21 mouse cellular contexts compared by ENCODE assay signal in the genomic region with DNA sequence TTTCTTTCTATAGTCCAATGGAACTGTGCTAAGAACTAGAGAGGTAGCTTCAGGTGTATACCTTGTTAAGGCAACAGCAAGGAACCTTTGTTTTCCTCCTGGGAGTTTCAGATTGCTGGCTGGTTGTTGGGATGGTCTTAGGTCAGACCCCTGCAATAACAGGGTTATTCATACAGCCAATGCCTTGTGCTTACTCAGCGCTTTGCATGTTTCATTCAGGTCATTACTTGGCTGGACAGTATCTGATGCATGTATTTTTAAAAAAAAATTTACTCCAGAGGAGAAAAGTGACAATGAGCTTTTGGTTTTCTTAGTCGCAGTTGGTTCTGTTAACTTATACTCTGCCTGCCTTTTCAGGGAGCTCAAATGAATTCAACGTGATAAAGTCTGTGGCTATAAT. TPM values are rescaled to one million over a fixed set of nuclear protein-coding genes. Genes with fewer than 3 reads are reported as not detected.
DNase-seq lines count a peak whose midpoint lies in the region; ATAC-seq and TF ChIP-seq lines count a peak whose summit lies in the region.
"Had no signal": no experiment of that assay in that cellular context is flagged by ENCODE, and none has a peak within 500 bp of the region (broad histone marks: within the 10 kb centered on the region; RNA-seq: fewer than 3 reads in every experiment).

No protein-coding gene starts in this region.

- H3K27me3 ChIP-seq in CH12.LX (replicated peaks): peaks cover 3% of the 10 kb centered on the region
- H3K27me3 ChIP-seq in midbrain, embryonic 13.5 days: peaks cover 5% of the 10 kb centered on the region; the same call in 1 of the 2 replicates
- H3K27me3 ChIP-seq: embryonic facial prominence, embryonic 12.5 days; forebrain, embryonic 12.5 days; Patski had no signal

- TF ChIP-seq RAD21 in CH12.LX (IDR thresholded peaks at IDR 0.05; ENCODE audit: low read depth, low read length): no peak

- H3K9ac ChIP-seq in CH12.LX (ENCODE audit: insufficient read depth, low read depth) (no peak overlapping the region), ES-E14 (ENCODE audit: insufficient read depth, low read depth, low read length, poor library complexity, severe bottlenecking) (no peak overlapping the region)
- no peak overlapping the region for H3K9ac ChIP-seq in midbrain, embryonic 13.5 days (replicated peaks)
- H3K9ac ChIP-seq: embryonic facial prominence, embryonic 12.5 days; forebrain, embryonic 12.5 days had no signal

- TF ChIP-seq EP300 in CH12.LX (IDR thresholded peaks at IDR 0.05; ENCODE audit: low read length): no peak

- in situ Hi-C loops in CH12.LX (cut with MboI; ENCODE audit: low pct_ligation_motif_present, low pct_unique_long_range_greater_than_20kb, low sequenced_read_pairs) (no loop called here), ES-E14 (cut with MboI; ENCODE audit: low sequenced_read_pairs in 2 of 2, unreplicated experiment in 2 of 2) (no loop called here)

- H3K4me3 ChIP-seq in CH12.LX (replicated peaks in 1 of 3; ENCODE audit: low read depth in 2 of 3, low read length in 2 of 3, poor library complexity in 1 of 3): no peak overlapping the region
- H3K4me3 ChIP-seq in ES-E14 (ENCODE audit: insufficient read depth in 1 of 2, low read depth in 1 of 2, low read length in 2 of 2, poor library complexity in 1 of 2, severe bottlenecking in 1 of 2): no peak overlapping the region
- no peak overlapping the region for H3K4me3 ChIP-seq in embryonic fibroblast, embryonic 13.5 days (ENCODE audit: insufficient read depth, low read length)
- H3K4me3 ChIP-seq in midbrain, embryonic 13.5 days (replicated peaks): no peak overlapping the region
- H3K4me3 ChIP-seq: embryonic facial prominence, embryonic 10.5 days; embryonic facial prominence, embryonic 12.5 days; erythroblast, embryonic 14.5 days; forebrain, embryonic 10.5 days; forebrain, embryonic 12.5 days had no signal

- DNase-seq in CH12.LX (ENCODE audit: extremely low read depth) (no peak), ES-E14 (ENCODE audit: low read depth, low spot score) (no peak)
- DNase-seq in heart, postnatal 25 days (ENCODE audit: low spot score): no peak
- DNase-seq: adrenal gland, adult 8-10 months; adrenal gland, postnatal 14 days; adrenal gland, postnatal 36 days; cerebellum, adult 11-12 months; cerebellum, adult 2 months; cerebellum, postnatal 10 days; cerebellum, postnatal 25 days had no signal

- peaks cover 20% of the 10 kb centered on the region for H3K79me2 ChIP-seq in CH12.LX (replicated peaks; ENCODE audit: control insufficient read depth, extremely low read depth, insufficient read depth, poor library complexity, severe bottlenecking)

- TF ChIP-seq CTCF in CH12.LX (conservative IDR thresholded peaks at IDR 0.05 in 1 of 2, IDR thresholded peaks at IDR 0.05 in 1 of 2; ENCODE audit: low read depth in 2 of 2, low read length in 2 of 2): no peak
- no peak for TF ChIP-seq CTCF in embryonic fibroblast, embryonic 13.5 days (IDR thresholded peaks at IDR 0.05; ENCODE audit: borderline replicate concordance, insufficient read depth, low read length)

- dilution Hi-C loops in CH12.LX (cut with MboI; ENCODE audit: extremely low pct_ligation_motif_present, extremely low pct_unique_long_range_greater_than_20kb, low sequenced_read_pairs): no loop called here

- no peaks in the 10 kb centered on the region for H3K9me3 ChIP-seq in CH12.LX (replicated peaks; ENCODE audit: low read length)
- H3K9me3 ChIP-seq in ES-E14 (ENCODE audit: control insufficient read depth, insufficient read depth, low read depth, low read length): no peaks in the 10 kb centered on the region
- H3K9me3 ChIP-seq in midbrain, embryonic 13.5 days: no peaks in the 10 kb centered on the region
- H3K9me3 ChIP-seq: embryonic facial prominence, embryonic 10.5 days; embryonic facial prominence, embryonic 12.5 days; forebrain, embryonic 10.5 days; forebrain, embryonic 12.5 days had no signal

- H3K4me2 ChIP-seq in CH12.LX (ENCODE audit: insufficient read depth, low read depth, poor library complexity, severe bottlenecking): no peak overlapping the region
- H3K4me2 ChIP-seq in midbrain, embryonic 13.5 days (replicated peaks): no peak overlapping the region
- H3K4me2 ChIP-seq: embryonic facial prominence, embryonic 12.5 days; forebrain, embryonic 12.5 days had no signal

- intact Hi-C loops in heart, postnatal 25 days (cut with DNase I): loop anchor here (5.0 to 10.0 kb wide), 3 partner anchors 165 to 757 kb away; a partner anchor contains a TSS

- no peak overlapping the region for H3K27ac ChIP-seq in CH12.LX (ENCODE audit: insufficient read depth, low read depth)
- no peak overlapping the region for H3K27ac ChIP-seq in ES-E14 (ENCODE audit: insufficient read depth, low read depth, low read length, poor library complexity, severe bottlenecking)
- H3K27ac ChIP-seq in embryonic fibroblast, embryonic 13.5 days (ENCODE audit: insufficient read depth, low read length): peak overlapping the region; percentile 92
- no peak overlapping the region for H3K27ac ChIP-seq in midbrain, embryonic 13.5 days
- H3K27ac ChIP-seq: embryonic facial prominence, embryonic 10.5 days; embryonic facial prominence, embryonic 12.5 days; forebrain, embryonic 10.5 days; forebrain, embryonic 12.5 days had no signal

- no peak for TF ChIP-seq POLR2A in CH12.LX (IDR thresholded peaks at IDR 0.05; ENCODE audit: low read depth, low read length)
- no peak for TF ChIP-seq POLR2A in embryonic fibroblast, embryonic 13.5 days (IDR thresholded peaks at IDR 0.05; ENCODE audit: low read depth, low read length)

- H3K4me1 ChIP-seq in CH12.LX (ENCODE audit: control insufficient read depth in 1 of 2, insufficient read depth in 2 of 2): peaks cover 5 to 45% of the 10 kb centered on the region in 2 experiments; a peak in 3 of 4 replicates
- peaks cover 3% of the 10 kb centered on the region in 2 experiments; a peak in 2 of 4 replicates for H3K4me1 ChIP-seq in ES-E14 (ENCODE audit: control insufficient read depth in 2 of 2, insufficient read depth in 2 of 2, low read length in 2 of 2, poor library complexity in 1 of 2)
- H3K4me1 ChIP-seq in embryonic fibroblast, embryonic 13.5 days (ENCODE audit: control insufficient read depth, insufficient read depth, low read length): peaks cover 7% of the 10 kb centered on the region
- H3K4me1 ChIP-seq in midbrain, embryonic 13.5 days (replicated peaks): peaks cover 18% of the 10 kb centered on the region

- 90% methylated on average over 3 of the region's 3 CpGs for WGBS in midbrain, embryonic 13.5 days

- no peaks in the 10 kb centered on the region for H3K36me3 ChIP-seq in CH12.LX (replicated peaks in 1 of 2; ENCODE audit: control insufficient read depth in 1 of 2, insufficient read depth in 1 of 2, low read length in 1 of 2)
- H3K36me3 ChIP-seq in ES-E14 (ENCODE audit: control insufficient read depth, insufficient read depth, low read length, poor library complexity, severe bottlenecking): no peaks in the 10 kb centered on the region
- H3K36me3 ChIP-seq in midbrain, embryonic 13.5 days: no peaks in the 10 kb centered on the region
- H3K36me3 ChIP-seq: embryonic facial prominence, embryonic 10.5 days; embryonic facial prominence, embryonic 12.5 days; forebrain, embryonic 10.5 days; forebrain, embryonic 12.5 days had no signal

- no peak for ATAC-seq in midbrain, embryonic 13.5 days
- ATAC-seq: activated CD4-positive, CD25-positive, alpha-beta regulatory T cell, adult 4 months; forebrain, embryonic 14.5 days; forebrain, embryonic 16.5 days; Patski had no signal

TF ChIP-seq in CH12.LX, 34 proteins besides CTCF, POLR2A, EP300 and RAD21:
- TF ChIP-seq HCFC1 (IDR thresholded peaks at IDR 0.05; ENCODE audit: low read depth, low read length) (no peak), BHLHE40 (IDR thresholded peaks at IDR 0.05; ENCODE audit: low read depth, low read length) (no peak), MAFK (IDR thresholded peaks at IDR 0.05; ENCODE audit: insufficient replicate concordance, low read length) (peak; percentile 67)

TF ChIP-seq in ES-E14, 5 proteins besides CTCF, POLR2A, EP300 and RAD21:
- no peak for TF ChIP-seq ZC3H11A (IDR thresholded peaks at IDR 0.05; ENCODE audit: borderline replicate concordance, low read depth, low read length)
- TF ChIP-seq MAFK (IDR thresholded peaks at IDR 0.05; ENCODE audit: insufficient read depth, low read depth, low read length): 0 out of 2 replicates have a peak, but pooled peaks have one; percentile 54

RNA-seq across cellular contexts. Expression of a gene that starts 2.7 kb away (rescaled TPM):
- 16.3 and 17.8 TPM in 2 replicates for total RNA-seq in CH12.LX (2012; rRNA removed)
- total RNA-seq in CH12.LX (2014; rRNA removed): 65.2 and 71.3 TPM in 2 replicates
- 34.7 and 36.0 TPM in 2 replicates for polyA plus RNA-seq in CH12.LX (2012; ENCODE audit: insufficient read length, low read depth)
- total RNA-seq in ES-E14 (2012; rRNA removed): 22.6 and 24.1 TPM in 2 replicates
- polyA plus RNA-seq in embryonic fibroblast, embryonic 13.5 days (2011; ENCODE audit: insufficient read length, low read depth, missing spikeins): 106 and 119 TPM in 2 replicates
- 10 to 100 TPM; 35.3 to 38.2 TPM for total RNA-seq in heart, postnatal 25 days (2021)
- polyA plus RNA-seq in midbrain, embryonic 13.5 days (2015; fragmentation: Nextera tagmentation; extraction: Ambion mirVana): 39.2 and 43.3 TPM in 2 replicates

RNA-seq across cellular contexts. Expression of a gene that starts 49.1 kb away (rescaled TPM):
- total RNA-seq in CH12.LX (2012; rRNA removed): 0.84 and 1.5 TPM in 2 replicates
- 1.6 and 1.7 TPM in 2 replicates for total RNA-seq in CH12.LX (2014; rRNA removed)
- 1.5 and 1.8 TPM in 2 replicates for polyA plus RNA-seq in CH12.LX (2012; ENCODE audit: insufficient read length, low read depth)
- total RNA-seq in ES-E14 (2012; rRNA removed): 5.1 and 5.3 TPM in 2 replicates
- 0.53 and 1.1 TPM in 2 replicates for polyA plus RNA-seq in embryonic fibroblast, embryonic 13.5 days (2011; ENCODE audit: insufficient read length, low read depth, missing spikeins)
- total RNA-seq in heart, postnatal 25 days (2021): 1 to 10 TPM; 4.8 to 5.2 TPM
- 0.62 and 0.73 TPM in 2 replicates for polyA plus RNA-seq in midbrain, embryonic 13.5 days (2015; fragmentation: Nextera tagmentation; extraction: Ambion mirVana)
- polyA plus RNA-seq: erythroblast, embryonic 14.5 days had no signal
